Mouse (Mus musculus) c-Kit-negative CD71-positive TER-119-positive erythroid progenitor cells, embryonic 14.5 days (primary cell): ENCODE measurements around the gene Vamp1.

Experiments used
- DNase-seq: peaks from one replicate; pipeline ENCODE4 v3.0.0-alpha.2; 2013; ENCODE audit warnings: low read depth, low spot score

Gene Vamp1

GRCm38 (mm10) chr6:125285890-125286289, 70.5 kb downstream of the Vamp1 start, which contains the start of gene Tuba3a:
Gene Tuba3a (minus strand): TSS chr6:125286042.
- no peak for DNase-seq

GRCm38 (mm10) chr6:125286944-125287343, 71.6 kb downstream of the Vamp1 start:
- no peak for DNase-seq

- DNase-seq, result no peak
Observed at GRCm38 (mm10) chr6:125288730-125289129, 73.4 kb downstream of the Vamp1 start.

- DNase-seq, result no peak
Observed at GRCm38 (mm10) chr6:125291329-125291728, 76.0 kb downstream of the Vamp1 start.

DNA sequence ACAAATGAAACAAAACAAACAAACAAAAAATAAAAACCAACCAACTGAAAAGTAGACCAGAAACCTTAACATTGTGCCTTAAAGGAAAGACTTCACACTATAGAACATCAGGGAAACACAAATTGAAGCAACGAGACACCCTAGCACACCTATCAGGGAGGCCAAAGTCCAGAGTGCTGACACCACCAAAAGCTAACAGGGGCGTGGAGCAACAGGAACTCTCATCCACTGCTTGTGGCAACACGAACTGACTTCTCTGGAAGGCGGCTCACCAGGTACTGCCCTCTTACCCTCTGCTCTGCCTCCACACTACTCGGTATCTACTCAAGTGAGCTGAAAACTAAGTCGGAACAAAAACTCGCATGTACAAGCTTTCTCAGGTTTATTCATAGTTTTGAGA, 76.9 kb downstream of the Vamp1 start:
- DNase-seq, result no peak

DNA sequence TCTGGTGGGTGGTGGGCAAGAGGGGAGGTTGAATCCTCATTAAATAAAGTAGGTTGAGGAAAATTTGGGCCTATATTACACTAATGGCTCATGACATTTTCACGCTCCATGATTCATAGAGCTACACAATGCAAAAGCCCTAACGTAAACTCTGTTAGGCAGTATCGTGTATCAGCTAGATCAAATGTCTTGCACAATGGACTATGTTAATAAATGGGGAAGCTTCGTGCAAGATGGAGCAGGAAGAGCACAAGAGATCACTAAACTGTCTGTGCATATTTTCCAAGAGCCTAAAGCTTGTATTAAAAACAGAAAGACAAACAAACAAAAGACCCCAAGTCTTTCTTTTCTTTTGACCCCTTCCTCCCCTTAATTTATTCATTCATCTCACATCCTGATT, 78.7 kb downstream of the Vamp1 start:
- no peak for DNase-seq
